Mouse (Mus musculus): Measurements from ENCODE around the gene Gpr61. TPM values are rescaled to one million over a fixed set of nuclear protein-coding genes. Genes with fewer than 3 reads are reported as not detected.

Gene Gpr61
- polyA plus RNA-seq, 1 experiment from 2014 or later: 0.25 TPM

Other genes with a start within 250 kb of the Gpr61 start
- gene Gstm7, start 223.1 kb downstream of the Gpr61 start, polyA plus RNA-seq (2015; fragmentation: Nextera tagmentation; extraction: Ambion mirVana): 13.7 and 14.4 TPM in 2 replicates
- gene Gstm6, start 211.1 kb downstream of the Gpr61 start, polyA plus RNA-seq (2015; fragmentation: Nextera tagmentation; extraction: Ambion mirVana): 6.6 and 6.7 TPM in 2 replicates
- not detected in 2 replicates for gene Gstm3, start 185.6 kb downstream of the Gpr61 start, polyA plus RNA-seq (2015; fragmentation: Nextera tagmentation; extraction: Ambion mirVana)
- 60.2 and 73.5 TPM in 2 replicates for gene Gstm2, start 168.4 kb downstream of the Gpr61 start, polyA plus RNA-seq (2015; fragmentation: Nextera tagmentation; extraction: Ambion mirVana)
- gene Gstm1, start 136.9 kb downstream of the Gpr61 start, polyA plus RNA-seq (2015; fragmentation: Nextera tagmentation; extraction: Ambion mirVana): 178 and 220 TPM in 2 replicates
- 12.7 and 15.3 TPM in 2 replicates for gene Gstm4, start 110.0 kb downstream of the Gpr61 start, polyA plus RNA-seq (2015; fragmentation: Nextera tagmentation; extraction: Ambion mirVana)
- gene Ampd2, start 68.2 kb downstream of the Gpr61 start, polyA plus RNA-seq (2015; fragmentation: Nextera tagmentation; extraction: Ambion mirVana): 44.3 and 44.9 TPM in 2 replicates
- gene Gnat2, start 62.1 kb downstream of the Gpr61 start, polyA plus RNA-seq (2015; fragmentation: Nextera tagmentation; extraction: Ambion mirVana): 0.39 and 0.61 TPM in 2 replicates
- gene Gnai3, start 8.7 kb downstream of the Gpr61 start, polyA plus RNA-seq (2015; fragmentation: Nextera tagmentation; extraction: Ambion mirVana): 154 and 161 TPM in 2 replicates
- gene Amigo1, start 31.5 kb upstream of the Gpr61 start, polyA plus RNA-seq (2015; fragmentation: Nextera tagmentation; extraction: Ambion mirVana): 6.3 and 6.8 TPM in 2 replicates
- 2.8 and 3.0 TPM in 2 replicates for gene Cyb561d1, start 46.3 kb upstream of the Gpr61 start, polyA plus RNA-seq (2015; fragmentation: Nextera tagmentation; extraction: Ambion mirVana)
- gene Atxn7l2, start 56.1 kb upstream of the Gpr61 start, polyA plus RNA-seq (2015; fragmentation: Nextera tagmentation; extraction: Ambion mirVana): 18.4 and 20.4 TPM in 2 replicates
- 2.7 and 3.3 TPM in 2 replicates for gene Sypl2, start 71.8 kb upstream of the Gpr61 start, polyA plus RNA-seq (2015; fragmentation: Nextera tagmentation; extraction: Ambion mirVana)
- 263 and 265 TPM in 2 replicates for gene Psma5, start 102.0 kb upstream of the Gpr61 start, polyA plus RNA-seq (2015; fragmentation: Nextera tagmentation; extraction: Ambion mirVana)
- gene Sort1, start 129.2 kb upstream of the Gpr61 start, polyA plus RNA-seq (2015; fragmentation: Nextera tagmentation; extraction: Ambion mirVana): 13.4 and 13.9 TPM in 2 replicates
- gene Mybphl, start 210.0 kb upstream of the Gpr61 start, polyA plus RNA-seq (2015; fragmentation: Nextera tagmentation; extraction: Ambion mirVana): 0.12 TPM in 1 of 2 replicates, not detected in the other
- gene Psrc1, start 229.0 kb upstream of the Gpr61 start, polyA plus RNA-seq (2015; fragmentation: Nextera tagmentation; extraction: Ambion mirVana): 41.7 TPM in 2 replicates

Measured in embryonic facial prominence, embryonic 15.5 days (tissue).